Mouse (Mus musculus) spleen, adult 2 months (tissue): Measurements from ENCODE around the gene Zfhx3.

ENCODE experiments used
- CTCF ChIP-seq: fragments of 200-500 bp; IDR thresholded peaks from 2 replicates; pipeline ENCODE4 v1.5.1; 2011; ENCODE audit warnings: mild to moderate bottlenecking, inconsistent platforms; ENCODE audit not compliant: insufficient read depth, insufficient read length, insufficient replicate concordance; ENCODE audit errors: extremely low read depth
- POLR2A ChIP-seq: fragments of 200-500 bp; IDR thresholded peaks from 2 replicates; pipeline ENCODE4 v1.6.1; 2011; ENCODE audit warnings: low read depth, low read length, inconsistent platforms

DNA sequence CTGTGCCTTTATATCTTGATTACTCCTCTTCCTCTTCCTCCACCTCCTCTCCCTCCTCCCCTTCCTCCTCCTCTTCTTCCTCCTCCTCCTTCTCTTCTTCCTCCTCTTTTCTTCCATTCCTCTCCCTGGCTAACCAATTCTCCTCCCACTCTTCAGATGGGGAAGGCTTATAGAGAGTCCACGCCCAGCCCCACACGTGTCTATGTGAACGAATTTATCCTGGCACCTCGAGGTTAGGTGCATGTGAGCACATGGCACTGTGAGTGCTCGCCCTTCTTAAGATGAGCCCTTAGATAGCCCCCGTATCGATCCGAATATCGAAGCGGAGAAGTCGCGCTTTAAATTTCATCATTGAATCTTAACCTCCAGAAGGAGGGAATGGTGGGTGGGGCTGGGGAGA is 359.2 kb downstream of the Zfhx3 start:
- TF ChIP-seq CTCF = no peak
- TF ChIP-seq POLR2A = no peak
